Mouse (Mus musculus) liver, embryonic 16.5 days (tissue): ENCODE measurements at regions not wholly inside any gene's neighbourhood (a gene's known extent, or its start where the extent isn't known, plus 50 kb on each side); places are given as distances from the start of the nearest gene placed in this dataset.

Experiments
- ATAC-seq: fragments of 200-750 bp; cut with Nextera tagmentation; 2 replicates; pipeline ENCODE4 v1.8.0; 2017; ENCODE audit warnings: low read depth, mild to moderate bottlenecking, moderate number of reproducible peaks, moderate library complexity
- H3K27ac ChIP-seq: fragments of 300-500 bp; sonication (generic); 2 replicates; pipeline ENCODE4 v1.5.1; 2014; ENCODE audit warnings: mild to moderate bottlenecking, low read length
- H3K27me3 ChIP-seq: fragments of 300-500 bp; sonication (generic); 2 replicates; pipeline ENCODE4 v1.6.1; 2014; ENCODE audit warnings: low read depth, low read length, mixed read lengths; ENCODE audit not compliant: control insufficient read depth, insufficient read depth
- H3K36me3 ChIP-seq: fragments of 300-500 bp; sonication (generic); 2 replicates; pipeline ENCODE4 v1.6.1; 2014; ENCODE audit warnings: mild to moderate bottlenecking; ENCODE audit not compliant: control insufficient read depth, insufficient read depth
- H3K4me1 ChIP-seq: fragments of 300-500 bp; sonication (generic); 2 replicates; pipeline ENCODE4 v1.6.1; 2014; ENCODE audit warnings: low read depth, low read length, mixed read lengths; ENCODE audit not compliant: control insufficient read depth
- H3K4me2 ChIP-seq: fragments of 300-500 bp; sonication (generic); 2 replicates; pipeline ENCODE4 v1.6.1; 2014; ENCODE audit warnings: low read depth, low read length, mixed read lengths
- H3K4me3 ChIP-seq: fragments of 300-500 bp; sonication (generic); 2 replicates; pipeline ENCODE4 v1.5.1; 2014; ENCODE audit warnings: low read depth, mild to moderate bottlenecking, low read length
- H3K9ac ChIP-seq: fragments of 300-500 bp; sonication (generic); 2 replicates; pipeline ENCODE4 v1.6.1; 2014; ENCODE audit warnings: low read depth, low read length
- H3K9me3 ChIP-seq: fragments of 300-500 bp; sonication (generic); replicated peaks from 2 replicates; pipeline ENCODE4 v1.6.1; 2016; ENCODE audit warnings: low read length; ENCODE audit not compliant: control insufficient read depth
- WGBS: fragments of 180-500 bp; shearing (Covaris S2); extraction: QIAGEN DNeasy Blood & Tissue Kit; methylation state at CpG from one replicate; pipeline ENCODE4 v1.1.7; 2014; ENCODE audit not compliant: insufficient replicate concordance; 5-methylcytosine and 5-hydroxymethylcytosine counted together

DNA sequence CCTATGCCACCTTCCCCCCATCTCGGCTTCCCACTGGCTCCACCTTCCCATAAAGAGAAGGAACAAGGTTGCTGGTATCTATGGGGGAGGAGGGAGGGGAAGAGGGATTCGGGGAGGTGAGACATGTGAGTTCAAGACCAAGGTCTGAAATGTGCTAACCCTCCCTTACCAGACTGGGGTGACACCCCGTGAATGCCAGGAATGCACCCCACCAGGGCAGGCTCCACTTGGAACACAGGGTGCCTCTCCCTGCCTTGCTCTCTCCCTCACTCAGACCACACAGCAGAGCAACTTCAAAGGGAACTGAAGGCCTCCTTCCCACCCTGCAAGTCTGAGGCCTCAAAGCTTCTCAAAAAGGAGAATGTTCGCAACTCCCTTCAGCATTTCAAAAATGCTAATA, 230.5 kb upstream of the Rgma start:
- no peaks in the 10 kb centered on the region; the same call in 1 of the 2 replicates for H3K27me3 ChIP-seq
- H3K9ac ChIP-seq, result no peak overlapping the region
- no peak overlapping the region for H3K27ac ChIP-seq
- H3K4me1 ChIP-seq, result no peaks in the 10 kb centered on the region
- no peak overlapping the region for H3K4me3 ChIP-seq
- WGBS, result 29% methylated on average over 4 of the region's 4 CpGs
- no peak overlapping the region for H3K4me2 ChIP-seq
- no peak for ATAC-seq
- H3K36me3 ChIP-seq, result no peaks in the 10 kb centered on the region
- no peaks in the 10 kb centered on the region for H3K9me3 ChIP-seq

DNA sequence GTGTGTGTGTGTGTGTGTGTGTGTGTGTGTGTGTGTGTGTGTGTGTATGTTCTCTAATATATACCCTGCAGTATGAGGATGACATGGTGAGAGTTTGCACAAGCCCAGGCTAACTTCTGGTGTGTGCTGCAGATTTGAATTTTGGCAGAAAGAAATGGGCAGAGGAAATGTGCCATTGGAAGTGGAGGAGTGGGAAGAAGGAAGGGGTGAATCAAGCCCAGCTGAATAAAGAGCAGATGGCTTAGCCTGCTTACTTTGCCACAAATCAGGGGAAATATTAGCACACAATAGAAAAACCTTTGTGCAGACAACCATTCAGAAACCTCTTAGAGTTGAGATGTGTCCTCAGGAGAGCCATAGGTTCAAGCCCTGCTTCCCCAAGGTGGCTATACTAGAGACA, 228.1 kb upstream of the Rgma start:
- Histone ChIP-seq H3K4me2 (no peak overlapping the region), H3K9ac (no peak overlapping the region), H3K27me3 (no peaks in the 10 kb centered on the region), H3K9me3 (no peaks in the 10 kb centered on the region), H3K36me3 (no peaks in the 10 kb centered on the region), H3K4me1 (no peaks in the 10 kb centered on the region), H3K4me3 (no peak overlapping the region), H3K27ac (no peak overlapping the region)
- ATAC-seq, result no peak

DNA sequence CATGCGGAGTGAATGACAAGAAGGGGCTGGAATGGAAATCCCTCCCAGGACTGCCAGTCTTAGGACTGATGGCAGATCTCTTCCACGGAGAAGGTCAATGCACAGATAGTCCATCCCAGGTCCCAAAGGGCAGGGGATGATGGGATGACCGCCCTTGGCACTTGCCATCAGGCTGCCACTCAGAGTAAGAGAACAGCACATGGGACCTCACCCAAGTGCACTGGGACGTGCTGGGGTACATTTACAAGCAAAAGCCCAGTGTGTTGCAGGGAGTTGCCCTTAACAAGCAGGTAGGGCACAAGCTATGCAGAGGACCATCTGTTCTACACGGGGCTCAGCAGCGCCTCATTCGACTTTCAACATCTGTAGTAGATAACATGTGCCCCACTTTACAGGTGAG, 224.9 kb upstream of the Rgma start:
- no peaks in the 10 kb centered on the region for H3K27me3 ChIP-seq
- no peak for ATAC-seq

DNA sequence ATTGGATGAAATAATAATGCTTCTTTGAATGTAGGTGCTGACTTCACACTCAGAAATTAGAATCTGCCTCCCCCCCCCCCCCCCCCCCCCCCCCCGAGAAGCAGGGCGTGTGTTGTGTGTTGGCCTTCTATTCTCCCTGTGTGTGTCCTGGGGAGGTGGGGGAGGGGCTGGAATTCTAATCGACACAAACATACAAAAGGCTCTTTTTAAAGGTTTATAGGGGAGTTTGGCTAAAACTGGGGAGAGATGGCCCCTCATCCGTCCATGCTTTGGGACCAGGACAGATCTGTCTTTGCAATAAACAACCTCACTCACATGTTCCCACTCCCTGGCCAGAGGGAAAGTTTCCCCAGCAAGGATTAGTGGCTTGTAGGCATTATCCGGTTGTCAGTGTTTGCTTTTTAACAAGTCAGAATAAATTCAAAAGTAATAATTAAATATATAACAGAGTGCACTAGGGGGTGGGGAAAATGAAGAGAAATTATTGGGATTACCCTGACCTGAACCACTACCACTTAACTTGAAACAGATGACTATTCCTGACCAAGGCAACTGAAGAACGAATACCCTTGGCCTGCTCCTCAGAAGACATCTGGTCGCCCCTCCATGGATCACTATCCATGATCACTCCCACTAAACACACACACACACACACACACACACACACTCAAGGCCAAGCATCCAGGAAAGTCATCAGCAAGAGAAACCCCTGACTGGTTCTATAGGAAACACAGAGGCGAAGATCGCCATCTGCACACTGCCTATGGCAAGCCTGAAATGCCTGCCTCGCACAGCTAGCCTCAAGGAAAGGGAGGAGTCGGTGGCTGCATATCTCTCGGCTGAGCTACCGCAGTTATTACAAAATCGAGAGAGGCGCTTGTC, 223.5 kb upstream of the Rgma start:
- H3K4me3 ChIP-seq, result no peak overlapping the region
- H3K4me1 ChIP-seq, result no peaks in the 10 kb centered on the region
- ATAC-seq, result no peak
- WGBS, result 61% methylated on average over 14 of the region's 15 CpGs
- H3K36me3 ChIP-seq, result no peaks in the 10 kb centered on the region
- H3K27ac ChIP-seq, result no peak overlapping the region
- no peak overlapping the region for H3K4me2 ChIP-seq
- no peaks in the 10 kb centered on the region for H3K9me3 ChIP-seq
- no peak overlapping the region for H3K9ac ChIP-seq
- no peaks in the 10 kb centered on the region for H3K27me3 ChIP-seq

More for the DNA sequence above, 224.9 kb upstream of the Rgma start:
- no peak overlapping the region for H3K27ac ChIP-seq
- no peaks in the 10 kb centered on the region for H3K36me3 ChIP-seq
- WGBS, result 58% methylated on average over 7 of the region's 7 CpGs
- H3K4me2 ChIP-seq, result no peak overlapping the region
- H3K9ac ChIP-seq, result no peak overlapping the region
- no peaks in the 10 kb centered on the region for H3K4me1 ChIP-seq
- H3K9me3 ChIP-seq, result no peaks in the 10 kb centered on the region
- no peak overlapping the region for H3K4me3 ChIP-seq

DNA sequence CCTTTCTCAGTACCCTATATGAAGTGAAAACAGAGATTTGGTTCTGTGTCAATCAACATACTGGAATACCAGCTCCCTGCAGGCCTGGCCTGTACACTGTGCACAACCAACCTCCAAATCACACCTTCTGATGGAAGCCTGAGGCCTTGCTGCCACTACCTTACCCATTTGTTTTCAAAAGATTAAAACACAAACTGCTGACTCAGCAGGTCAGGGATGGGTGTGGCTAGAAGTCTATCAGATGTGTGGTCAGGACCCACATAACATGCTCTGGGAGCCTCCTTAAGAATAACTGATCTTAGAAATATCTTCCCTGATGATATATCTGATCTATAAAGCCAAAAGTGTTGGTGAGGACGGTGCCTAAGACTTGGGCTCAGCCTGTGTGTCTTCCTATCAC, 221.6 kb upstream of the Rgma start:
- Histone ChIP-seq H3K9me3 (no peaks in the 10 kb centered on the region), H3K9ac (no peak overlapping the region), H3K4me2 (no peak overlapping the region), H3K4me1 (no peaks in the 10 kb centered on the region), H3K4me3 (no peak overlapping the region), H3K27me3 (no peaks in the 10 kb centered on the region), H3K27ac (no peak overlapping the region), H3K36me3 (no peaks in the 10 kb centered on the region)
- ATAC-seq, result no peak
- 67% methylated on average over 1 of the region's 1 CpGs for WGBS

DNA sequence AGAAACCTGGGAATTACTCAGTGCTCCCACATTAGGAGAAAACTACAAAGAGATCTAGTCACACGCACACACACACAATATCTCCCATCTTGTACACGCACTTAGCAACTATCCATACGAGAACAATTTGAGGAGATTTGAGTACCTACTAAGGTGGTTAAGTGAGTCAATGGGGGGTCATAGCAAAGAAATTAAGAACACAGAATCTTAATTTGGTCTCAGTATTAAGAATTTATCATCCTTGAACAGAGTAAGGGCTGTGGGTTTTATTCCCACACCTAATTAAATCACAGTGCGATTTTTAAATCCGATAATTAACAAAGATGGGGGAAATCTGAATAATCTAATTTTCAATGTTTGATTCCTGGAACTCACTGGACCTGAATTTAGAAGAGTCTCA, 216.5 kb upstream of the Rgma start:
- WGBS, result 78% methylated on average over 5 of the region's 5 CpGs
- Histone ChIP-seq H3K9ac (no peak overlapping the region), H3K4me2 (no peak overlapping the region), H3K36me3 (no peaks in the 10 kb centered on the region), H3K27me3 (no peaks in the 10 kb centered on the region), H3K27ac (no peak overlapping the region), H3K4me1 (no peaks in the 10 kb centered on the region), H3K9me3 (no peaks in the 10 kb centered on the region), H3K4me3 (no peak overlapping the region)
- no peak for ATAC-seq

DNA sequence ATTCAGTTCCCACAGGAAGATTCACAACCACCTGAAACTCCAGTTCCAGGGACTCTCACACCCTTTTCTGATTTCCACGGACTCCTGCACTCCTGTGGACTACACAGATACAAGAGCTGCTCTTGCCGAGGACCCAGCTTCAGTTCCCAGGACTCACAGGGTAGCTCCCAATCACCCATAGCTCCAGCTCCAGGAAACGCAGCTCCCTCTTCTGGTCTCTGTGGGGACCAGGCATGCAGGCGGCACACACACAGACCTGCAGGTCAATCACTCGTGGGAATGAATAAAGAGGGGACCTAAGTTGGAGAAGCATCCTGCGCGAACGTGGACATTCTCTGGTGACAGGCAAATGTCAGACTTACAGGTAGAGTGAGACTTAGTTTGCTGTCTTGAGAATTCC, 214.3 kb upstream of the Rgma start:
- Histone ChIP-seq H3K9me3 (no peaks in the 10 kb centered on the region), H3K27ac (no peak overlapping the region)
- WGBS, result 73% methylated on average over 8 of the region's 8 CpGs

DNA sequence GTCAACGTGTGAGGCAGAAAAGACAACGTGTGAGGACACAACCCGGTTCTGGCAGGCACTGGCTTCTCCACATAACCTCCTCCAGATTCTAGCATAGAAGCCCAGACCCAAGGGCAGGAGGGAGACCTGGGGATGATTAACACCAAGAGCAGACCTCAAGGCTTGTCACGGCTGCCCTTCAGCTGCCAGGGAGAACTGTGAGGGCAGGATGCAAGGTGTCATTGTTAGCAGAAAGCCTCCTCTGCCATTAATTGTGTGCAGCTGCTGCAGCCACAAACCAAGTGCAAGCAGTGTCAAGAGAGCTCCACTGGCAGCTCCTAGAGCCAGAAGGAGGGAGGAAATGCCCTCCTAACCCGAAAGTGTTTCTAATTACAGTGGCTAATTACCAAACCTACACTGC, 211.6 kb upstream of the Rgma start:
- Histone ChIP-seq H3K4me1 (no peaks in the 10 kb centered on the region), H3K9ac (no peak overlapping the region), H3K27me3 (no peaks in the 10 kb centered on the region), H3K9me3 (no peaks in the 10 kb centered on the region), H3K36me3 (no peaks in the 10 kb centered on the region), H3K27ac (no peak overlapping the region), H3K4me3 (no peak overlapping the region), H3K4me2 (no peak overlapping the region)
- WGBS, result 52% methylated on average over 5 of the region's 5 CpGs
- no peak for ATAC-seq

More for the DNA sequence above, 214.3 kb upstream of the Rgma start:
- no peak overlapping the region for H3K9ac ChIP-seq
- no peaks in the 10 kb centered on the region for H3K36me3 ChIP-seq
- H3K4me1 ChIP-seq, result no peaks in the 10 kb centered on the region
- H3K4me2 ChIP-seq, result no peak overlapping the region
- H3K4me3 ChIP-seq, result no peak overlapping the region
- ATAC-seq, result no peak
- H3K27me3 ChIP-seq, result no peaks in the 10 kb centered on the region

DNA sequence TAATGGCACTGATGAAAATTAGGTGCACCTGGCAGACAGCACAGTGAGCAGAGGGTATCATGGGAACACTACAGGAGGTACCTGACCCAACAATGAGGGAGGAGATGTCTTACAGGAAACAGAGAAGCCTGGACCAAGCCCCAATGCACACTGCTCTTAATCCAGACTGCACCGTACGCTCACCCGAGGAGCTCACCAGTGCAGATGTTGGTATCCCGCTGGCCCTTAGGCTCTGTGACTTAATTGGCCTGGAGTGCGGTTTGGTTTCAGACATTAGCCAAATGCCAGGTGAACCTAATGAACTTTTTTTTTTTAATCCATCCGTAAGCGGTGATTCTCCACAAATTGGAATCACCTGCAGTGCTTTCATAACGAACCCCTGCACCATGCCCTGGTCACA, 209.8 kb upstream of the Rgma start:
- Histone ChIP-seq H3K36me3 (no peaks in the 10 kb centered on the region), H3K4me3 (no peak overlapping the region), H3K9ac (no peak overlapping the region), H3K27me3 (no peaks in the 10 kb centered on the region), H3K27ac (no peak overlapping the region), H3K4me1 (no peaks in the 10 kb centered on the region), H3K9me3 (no peaks in the 10 kb centered on the region), H3K4me2 (no peak overlapping the region)
- no peak for ATAC-seq
- 80% methylated on average over 8 of the region's 8 CpGs for WGBS
